Mouse (Mus musculus) megakaryocyte, embryonic 14.5 days (primary cell): Measurements from ENCODE around the gene Sipa1l2.

Source experiments
- FLI1 ChIP-seq: IDR thresholded peaks from 2 replicates; pipeline ENCODE4 v1.6.1; 2012; ENCODE audit warnings: low read length, inconsistent platforms, mixed read lengths
- GATA1 ChIP-seq: IDR thresholded peaks from 3 replicates; pipeline ENCODE4 v1.6.1; 2012; ENCODE audit warnings: mixed read lengths, low read length, inconsistent platforms, borderline replicate concordance

DNA sequence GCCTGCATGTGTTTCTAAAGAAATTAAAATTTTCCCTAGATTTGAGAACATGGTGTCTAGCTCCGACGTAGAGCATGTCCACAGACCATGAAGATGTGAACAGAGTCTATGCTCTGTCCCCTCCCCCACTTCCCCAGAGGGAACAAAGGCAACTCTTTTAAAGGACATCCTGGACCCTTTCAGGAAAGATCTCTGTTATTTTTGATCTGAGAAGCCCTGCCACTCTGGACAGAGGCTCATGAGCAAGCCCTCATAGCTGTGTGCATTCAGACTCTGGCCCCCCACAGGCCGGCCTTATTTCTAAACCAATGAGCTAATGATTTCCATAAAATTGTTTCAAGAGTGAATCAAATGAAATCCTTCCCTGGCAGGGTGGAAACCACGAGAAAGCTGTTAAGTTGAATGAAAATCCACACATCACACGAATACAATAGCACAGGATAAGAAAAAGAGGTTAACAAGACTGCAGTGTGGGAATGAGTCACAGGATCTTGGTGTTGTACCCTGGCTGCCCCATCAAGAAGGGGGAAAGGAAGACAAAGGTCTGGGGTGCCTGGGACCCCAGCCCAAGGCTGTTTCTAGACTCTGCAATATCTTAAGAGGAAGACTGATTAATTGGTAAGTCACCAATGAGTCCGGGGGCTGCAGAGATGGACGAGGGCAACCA, 84.9 kb downstream of the Sipa1l2 start:
- no peak for TF ChIP-seq GATA1
- TF ChIP-seq FLI1, result no peak
